Mouse (Mus musculus): Measurements from ENCODE around the gene Tuft1. TPM values are rescaled to one million over a fixed set of nuclear protein-coding genes. Genes with fewer than 3 reads are reported as not detected.
A peak's percentile ranks its signal among the peaks of the same experiment; 100 is the strongest.

Tuft1 gene
- polyA plus RNA-seq, 1 experiment = 3.2 TPM

GRCm38 (mm10) chr3:94613258-94613878 is 45.3 kb downstream of the Tuft1 start:
- H3K4me3 ChIP-seq (ENCODE audit: insufficient read depth, low read length) = no peak overlapping the region
- H3K27ac ChIP-seq (ENCODE audit: insufficient read depth, low read length) = no peak overlapping the region
- peaks cover 3% of the 10 kb centered on the region for H3K4me1 ChIP-seq (ENCODE audit: control insufficient read depth, insufficient read depth, low read length)
- TF ChIP-seq CTCF (IDR thresholded peaks at IDR 0.05; ENCODE audit: borderline replicate concordance, insufficient read depth, low read length) (no peak), POLR2A (IDR thresholded peaks at IDR 0.05; ENCODE audit: low read depth, low read length) (no peak)

DNA sequence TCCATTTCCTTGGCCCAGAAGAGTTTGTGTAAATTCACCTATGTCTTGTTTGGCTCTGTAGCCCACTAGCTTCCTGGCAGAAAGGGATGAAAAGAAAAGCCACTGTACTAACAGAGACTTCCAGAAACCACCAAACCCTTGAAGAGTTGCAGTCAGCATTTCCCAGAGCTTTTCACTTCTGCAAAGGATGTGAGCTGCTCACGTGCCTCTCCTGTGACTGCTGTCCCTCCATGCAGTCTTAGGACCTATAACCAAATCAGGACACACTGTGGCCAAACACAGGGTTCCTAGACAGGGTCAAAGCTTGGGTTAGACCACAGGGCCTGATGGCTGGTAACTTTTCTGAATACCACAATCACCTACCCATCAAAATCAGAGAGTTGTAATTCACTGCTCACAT is 46.4 kb downstream of the Tuft1 start:
- TF ChIP-seq POLR2A (IDR thresholded peaks at IDR 0.05; ENCODE audit: low read depth, low read length) (no peak), CTCF (IDR thresholded peaks at IDR 0.05; ENCODE audit: borderline replicate concordance, insufficient read depth, low read length) (no peak)
- peaks cover 3% of the 10 kb centered on the region for H3K4me1 ChIP-seq (ENCODE audit: control insufficient read depth, insufficient read depth, low read length)
- H3K4me3 ChIP-seq (ENCODE audit: insufficient read depth, low read length) = no peak overlapping the region
- no peak overlapping the region for H3K27ac ChIP-seq (ENCODE audit: insufficient read depth, low read length)

GRCm38 (mm10) chr3:94611834-94612233 is 46.8 kb downstream of the Tuft1 start:
- no peak overlapping the region for H3K4me3 ChIP-seq (ENCODE audit: insufficient read depth, low read length)
- no peak overlapping the region for H3K27ac ChIP-seq (ENCODE audit: insufficient read depth, low read length)
- TF ChIP-seq POLR2A (IDR thresholded peaks at IDR 0.05; ENCODE audit: low read depth, low read length) = no peak
- TF ChIP-seq CTCF (IDR thresholded peaks at IDR 0.05; ENCODE audit: borderline replicate concordance, insufficient read depth, low read length) = no peak
- H3K4me1 ChIP-seq (ENCODE audit: control insufficient read depth, insufficient read depth, low read length) = peaks cover 3% of the 10 kb centered on the region

- H3K27ac ChIP-seq (ENCODE audit: insufficient read depth, low read length) = no peak overlapping the region
- peaks cover 3% of the 10 kb centered on the region for H3K4me1 ChIP-seq (ENCODE audit: control insufficient read depth, insufficient read depth, low read length)
- TF ChIP-seq CTCF (IDR thresholded peaks at IDR 0.05; ENCODE audit: borderline replicate concordance, insufficient read depth, low read length) (no peak), POLR2A (IDR thresholded peaks at IDR 0.05; ENCODE audit: low read depth, low read length) (no peak)
- no peak overlapping the region for H3K4me3 ChIP-seq (ENCODE audit: insufficient read depth, low read length)
Observed at GRCm38 (mm10) chr3:94611343-94611742, 47.3 kb downstream of the Tuft1 start.

- H3K27ac ChIP-seq (ENCODE audit: insufficient read depth, low read length) = peak overlapping the region; percentile 55
- TF ChIP-seq CTCF (IDR thresholded peaks at IDR 0.05; ENCODE audit: borderline replicate concordance, insufficient read depth, low read length) (no peak), POLR2A (IDR thresholded peaks at IDR 0.05; ENCODE audit: low read depth, low read length) (no peak)
- no peak overlapping the region for H3K4me3 ChIP-seq (ENCODE audit: insufficient read depth, low read length)
- H3K4me1 ChIP-seq (ENCODE audit: control insufficient read depth, insufficient read depth, low read length) = peaks cover 3% of the 10 kb centered on the region
Observed at GRCm38 (mm10) chr3:94610581-94610980, 48.1 kb downstream of the Tuft1 start.

GRCm38 (mm10) chr3:94609621-94610020 is 49.1 kb downstream of the Tuft1 start:
- Histone ChIP-seq H3K4me1 (ENCODE audit: control insufficient read depth, insufficient read depth, low read length) (peaks cover 3% of the 10 kb centered on the region; the same call in 1 of the 2 replicates), H3K4me3 (ENCODE audit: insufficient read depth, low read length) (no peak overlapping the region), H3K27ac (ENCODE audit: insufficient read depth, low read length) (no peak overlapping the region)
- no peak for TF ChIP-seq CTCF (IDR thresholded peaks at IDR 0.05; ENCODE audit: borderline replicate concordance, insufficient read depth, low read length)
- no peak for TF ChIP-seq POLR2A (IDR thresholded peaks at IDR 0.05; ENCODE audit: low read depth, low read length)

- H3K4me1 ChIP-seq (ENCODE audit: control insufficient read depth, insufficient read depth, low read length) = no peaks in the 10 kb centered on the region
- TF ChIP-seq POLR2A (IDR thresholded peaks at IDR 0.05; ENCODE audit: low read depth, low read length) (no peak), CTCF (IDR thresholded peaks at IDR 0.05; ENCODE audit: borderline replicate concordance, insufficient read depth, low read length) (peak; percentile 41; the same call in 1 of the 2 replicates)
- H3K4me3 ChIP-seq (ENCODE audit: insufficient read depth, low read length) = no peak overlapping the region
- H3K27ac ChIP-seq (ENCODE audit: insufficient read depth, low read length) = no peak overlapping the region
Observed at GRCm38 (mm10) chr3:94601959-94602358, 56.7 kb downstream of the Tuft1 start.

- TF ChIP-seq CTCF (IDR thresholded peaks at IDR 0.05; ENCODE audit: borderline replicate concordance, insufficient read depth, low read length) (no peak), POLR2A (IDR thresholded peaks at IDR 0.05; ENCODE audit: low read depth, low read length) (no peak)
- Histone ChIP-seq H3K4me3 (ENCODE audit: insufficient read depth, low read length) (no peak overlapping the region), H3K4me1 (ENCODE audit: control insufficient read depth, insufficient read depth, low read length) (no peaks in the 10 kb centered on the region), H3K27ac (ENCODE audit: insufficient read depth, low read length) (no peak overlapping the region)
Observed at GRCm38 (mm10) chr3:94597224-94597779, 61.4 kb downstream of the Tuft1 start.

DNA sequence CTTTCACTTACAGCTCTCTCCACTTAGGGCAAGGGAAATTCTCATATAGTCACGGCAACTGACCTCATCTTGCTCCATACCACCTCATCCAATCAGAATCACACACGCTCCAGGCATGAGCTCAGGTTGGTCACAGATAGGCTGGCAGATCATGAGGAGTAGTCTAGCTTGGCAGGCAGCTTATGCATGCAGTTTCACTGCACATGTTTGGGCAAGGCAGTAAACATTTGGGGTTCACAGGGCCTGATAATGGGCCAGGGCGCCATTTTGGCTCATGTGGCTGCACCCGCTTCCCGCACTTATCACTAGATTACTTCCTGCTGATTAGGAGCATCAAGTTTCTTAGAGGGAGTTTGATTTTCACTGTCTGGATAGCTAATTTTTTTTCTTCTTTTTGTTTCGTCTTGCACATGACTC is 62.8 kb downstream of the Tuft1 start:
- no peak overlapping the region for H3K27ac ChIP-seq (ENCODE audit: insufficient read depth, low read length)
- TF ChIP-seq CTCF (IDR thresholded peaks at IDR 0.05; ENCODE audit: borderline replicate concordance, insufficient read depth, low read length) (no peak), POLR2A (IDR thresholded peaks at IDR 0.05; ENCODE audit: low read depth, low read length) (no peak)
- no peaks in the 10 kb centered on the region for H3K4me1 ChIP-seq (ENCODE audit: control insufficient read depth, insufficient read depth, low read length)
- no peak overlapping the region for H3K4me3 ChIP-seq (ENCODE audit: insufficient read depth, low read length)

- Histone ChIP-seq H3K4me3 (ENCODE audit: insufficient read depth, low read length) (no peak overlapping the region), H3K4me1 (ENCODE audit: control insufficient read depth, insufficient read depth, low read length) (peaks cover 6% of the 10 kb centered on the region; the same call in 1 of the 2 replicates), H3K27ac (ENCODE audit: insufficient read depth, low read length) (no peak overlapping the region)
- no peak for TF ChIP-seq POLR2A (IDR thresholded peaks at IDR 0.05; ENCODE audit: low read depth, low read length)
- no peak for TF ChIP-seq CTCF (IDR thresholded peaks at IDR 0.05; ENCODE audit: borderline replicate concordance, insufficient read depth, low read length)
Observed at GRCm38 (mm10) chr3:94591066-94591465, 67.6 kb downstream of the Tuft1 start.

Measured in embryonic fibroblast, embryonic 13.5 days (primary cell).